Mouse (Mus musculus) frontal cortex, adult (tissue): ENCODE measurements at regions not wholly inside any gene's neighbourhood (a gene's known extent, or its start where the extent isn't known, plus 50 kb on each side); places are given as distances from the start of the nearest gene placed in this dataset.

Experiments
- ATAC-seq: cut with Nextera tagmentation; 2 replicates; pipeline ENCODE4 v1.9.2; 2017; ENCODE audit warnings: mild to moderate bottlenecking, moderate library complexity, mixed read lengths; ENCODE audit not compliant: low TSS enrichment

GRCm38 (mm10) chr16:78156138-78156875 is 145.0 kb upstream of the Cxadr start:
- peak; percentile 100 for ATAC-seq

GRCm38 (mm10) chr16:78153899-78154605 is 147.2 kb upstream of the Cxadr start:
- no peak for ATAC-seq

DNA sequence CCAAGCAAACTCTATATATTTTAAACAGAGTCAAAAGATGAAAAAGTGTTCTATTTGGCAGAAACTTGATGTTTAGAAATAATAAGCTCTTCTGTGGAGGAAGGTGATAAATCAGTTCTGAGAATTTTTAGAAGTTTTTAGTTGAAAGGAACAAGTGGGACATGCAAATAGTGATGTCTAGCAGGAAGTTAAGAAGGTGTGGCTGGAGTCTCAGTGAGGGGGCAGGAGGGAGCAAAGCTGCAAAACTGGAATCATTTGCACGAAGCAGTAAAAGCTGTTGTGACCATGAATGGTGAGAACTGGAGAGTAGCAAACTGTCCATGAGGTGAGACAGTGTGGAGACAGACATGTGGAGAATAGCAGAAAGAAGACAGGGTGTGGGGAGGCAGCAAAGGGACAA is 157.1 kb upstream of the Cxadr start:
- ATAC-seq: peak; percentile 95

DNA sequence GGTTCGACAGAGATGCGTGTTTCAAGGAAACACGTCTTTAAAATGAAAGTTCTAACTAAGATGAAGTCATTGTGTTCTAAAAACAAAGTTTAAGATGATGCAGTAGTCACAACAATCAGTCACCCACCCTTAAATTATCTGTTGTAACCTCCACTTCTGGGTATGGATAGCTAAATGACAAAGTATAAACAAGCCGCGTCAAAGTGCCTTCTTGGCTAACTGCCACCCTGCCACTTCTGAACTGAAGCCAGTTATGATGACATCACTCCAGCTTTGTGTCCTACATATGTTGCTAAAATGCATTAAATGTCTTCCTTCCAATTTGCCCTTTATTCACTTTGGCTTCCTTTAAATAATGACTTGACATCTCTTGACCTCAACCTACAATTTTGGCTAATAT is 165.8 kb upstream of the Cxadr start:
- ATAC-seq: no peak

GRCm38 (mm10) chr16:78134531-78134930 is 166.8 kb upstream of the Cxadr start:
- no peak for ATAC-seq

DNA sequence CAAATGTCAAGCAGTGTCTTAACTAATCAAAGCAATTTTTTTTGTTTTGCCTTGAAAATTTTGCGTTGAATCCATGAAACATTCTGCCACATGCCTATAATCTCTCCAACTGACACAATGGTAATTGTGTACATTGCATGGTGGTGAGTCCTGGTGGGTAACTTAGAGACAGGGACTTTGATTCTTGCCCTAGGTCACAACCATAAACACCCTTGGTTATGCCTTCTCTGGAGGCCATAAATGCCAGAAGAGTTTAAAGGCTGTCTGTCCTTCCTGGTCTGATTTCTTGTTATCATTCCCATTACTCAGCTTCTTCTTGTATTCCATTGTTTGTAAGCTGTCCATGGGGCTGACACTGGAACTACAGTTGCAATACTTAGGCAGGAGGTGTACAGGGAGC is 179.6 kb upstream of the Cxadr start:
- no peak for ATAC-seq

GRCm38 (mm10) chr16:78120346-78120899 is 180.9 kb upstream of the Cxadr start:
- ATAC-seq: no peak

- ATAC-seq: peak; percentile 90
Measured at GRCm38 (mm10) chr16:78104246-78104645, 197.0 kb upstream of the Cxadr start.

- ATAC-seq: no peak
Measured at GRCm38 (mm10) chr16:78101415-78102326, 199.6 kb upstream of the Cxadr start.

DNA sequence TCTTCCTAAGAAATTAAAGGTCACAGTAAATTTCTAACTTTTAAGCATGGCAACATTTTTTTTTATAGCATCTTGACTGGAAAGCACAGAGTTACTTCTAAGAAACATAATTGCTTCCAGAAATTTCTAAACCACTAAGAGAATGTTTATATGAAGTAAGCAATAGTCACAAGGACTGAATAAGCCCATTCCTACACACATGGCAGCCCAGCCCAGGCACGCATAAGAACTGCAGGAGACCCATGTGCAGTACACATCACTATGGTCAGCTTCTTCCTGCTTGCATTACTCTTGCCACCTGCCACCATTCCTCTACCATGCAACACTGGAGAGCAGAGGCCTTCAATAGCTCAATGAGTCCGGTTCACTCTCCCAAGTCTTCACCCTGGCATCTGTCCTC is 201.4 kb upstream of the Cxadr start:
- no peak for ATAC-seq

DNA sequence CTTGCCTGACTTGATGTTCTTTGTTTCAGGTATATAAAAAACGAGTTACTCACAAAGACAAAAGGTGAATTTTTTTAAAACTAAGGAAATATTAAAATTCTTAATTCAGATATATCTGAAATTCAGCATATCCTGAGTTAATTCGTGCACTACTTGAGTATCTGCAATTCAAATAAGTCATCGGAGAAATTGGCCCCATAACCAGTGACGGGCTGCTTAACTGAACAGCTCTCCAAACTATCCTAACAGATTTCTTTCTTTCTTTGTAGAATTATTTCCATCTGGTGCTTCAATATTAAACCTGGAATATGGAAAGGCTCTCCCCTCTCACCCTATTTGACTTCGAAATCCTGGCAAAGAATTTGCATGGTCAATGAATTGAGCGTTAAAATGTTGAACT is 202.2 kb upstream of the Cxadr start:
- no peak for ATAC-seq

DNA sequence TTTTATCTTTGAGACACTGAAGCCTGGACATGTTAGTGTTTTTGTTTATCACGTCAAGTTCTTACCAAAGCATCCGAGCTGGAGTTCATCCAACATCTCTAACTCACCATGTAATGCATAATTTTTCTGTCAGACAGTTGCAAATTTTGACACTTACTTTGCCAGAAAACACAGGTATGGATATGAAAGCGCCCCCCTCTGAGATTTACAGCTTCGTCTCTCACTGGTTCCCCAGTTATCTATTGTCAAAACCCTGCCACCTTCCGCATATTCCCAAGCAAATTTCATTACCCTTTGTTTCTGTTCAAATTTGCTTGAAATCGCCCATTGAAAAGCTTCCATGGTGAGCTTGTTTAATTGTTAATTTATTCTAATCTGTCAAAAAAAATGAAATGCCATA is 202.7 kb upstream of the Cxadr start:
- ATAC-seq: no peak

GRCm38 (mm10) chr16:78096571-78096970 is 204.7 kb upstream of the Cxadr start:
- ATAC-seq: no peak

GRCm38 (mm10) chr16:78090155-78090554 is 211.1 kb upstream of the Cxadr start:
- no peak for ATAC-seq

GRCm38 (mm10) chr16:78067532-78068118 is 233.7 kb upstream of the Cxadr start:
- no peak for ATAC-seq

- ATAC-seq: peak; percentile 94
Measured at GRCm38 (mm10) chr16:78060516-78060915, 240.8 kb upstream of the Cxadr start.

GRCm38 (mm10) chr16:78057549-78057948 is 243.7 kb upstream of the Cxadr start:
- no peak for ATAC-seq

- ATAC-seq: peak; percentile 62
Measured at GRCm38 (mm10) chr16:78052133-78052532, 249.2 kb upstream of the Cxadr start.

- ATAC-seq: no peak
Measured at GRCm38 (mm10) chr16:78040149-78040920, 261.0 kb upstream of the Cxadr start.

- no peak for ATAC-seq
Measured at GRCm38 (mm10) chr16:78019605-78020285, 281.5 kb upstream of the Cxadr start.
